Mouse (Mus musculus) hindbrain, embryonic 12.5 days (tissue): ENCODE measurements around the gene Larp1. TPM values are rescaled to one million over a fixed set of nuclear protein-coding genes. Genes with fewer than 3 reads are reported as not detected.

Experiments used
- ATAC-seq: fragments of 200-750 bp; cut with Nextera tagmentation; 2 replicates; pipeline ENCODE4 v1.8.0; 2017; ENCODE audit warnings: moderate TSS enrichment; ENCODE audit not compliant: low FRiP score
- H3K27ac ChIP-seq: fragments of 300-500 bp; sonication (generic); 2 replicates; pipeline ENCODE4 v1.5.1; 2016; ENCODE audit warnings: mild to moderate bottlenecking
- H3K27me3 ChIP-seq: fragments of 300-500 bp; sonication (generic); 2 replicates; pipeline ENCODE4 v1.6.1; 2016; ENCODE audit warnings: mild to moderate bottlenecking
- H3K36me3 ChIP-seq: fragments of 300-500 bp; sonication (generic); 2 replicates; pipeline ENCODE4 v1.6.1; 2016; ENCODE audit warnings: mild to moderate bottlenecking
- H3K4me1 ChIP-seq: fragments of 300-500 bp; sonication (generic); 2 replicates; pipeline ENCODE4 v1.6.1; 2016
- H3K4me2 ChIP-seq: fragments of 300-500 bp; sonication (generic); replicated peaks from 2 replicates; pipeline ENCODE4 v1.6.1; 2016; ENCODE audit warnings: mild to moderate bottlenecking
- H3K4me3 ChIP-seq: fragments of 300-500 bp; sonication (generic); 2 replicates; pipeline ENCODE4 v1.5.1; 2016; ENCODE audit warnings: mild to moderate bottlenecking
- H3K9ac ChIP-seq: fragments of 300-500 bp; sonication (generic); 2 replicates; pipeline ENCODE4 v1.6.1; 2016; ENCODE audit warnings: mild to moderate bottlenecking, moderate library complexity
- H3K9me3 ChIP-seq: fragments of 300-500 bp; sonication (generic); replicated peaks from 2 replicates; pipeline ENCODE4 v1.6.1; 2016; ENCODE audit warnings: mild to moderate bottlenecking
- WGBS: fragments of 180-500 bp; shearing (Covaris S2); methylation state at CpG from one replicate; pipeline ENCODE4 v1.1.7; 2016; 5-methylcytosine and 5-hydroxymethylcytosine counted together
- polyA plus RNA-seq: library from polyadenylated mRNA; unstranded; fragments of >200 nt; fragmentation: Nextera tagmentation; extraction: Ambion mirVana; gene quantifications from 2 replicates; pipeline ENCODE4 v1.2.1, GENCODE M21; 2016

The Larp1 gene
- polyA plus RNA-seq, 1 experiment from 2014 or later, result 19.0 TPM

DNA sequence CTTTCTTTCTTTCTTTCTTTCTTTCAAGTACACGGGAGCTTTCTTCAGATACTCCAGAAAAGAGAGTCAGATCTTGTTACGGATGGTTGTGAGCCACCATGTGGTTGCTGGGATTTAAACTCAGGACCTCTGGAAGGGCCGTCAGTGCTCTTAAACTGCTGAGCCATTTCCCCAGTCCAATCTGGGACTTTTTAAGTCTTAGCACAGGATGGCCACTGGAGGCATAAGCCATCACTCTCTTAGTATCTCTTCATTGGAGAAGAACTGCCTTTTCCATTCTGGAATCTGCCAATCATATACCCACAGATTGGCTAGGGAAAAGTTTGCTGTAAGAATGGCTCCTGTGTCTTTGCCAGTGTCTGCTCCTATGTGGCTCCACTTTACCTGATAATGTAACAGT lies 98.1 kb downstream of the Larp1 start:
- Histone ChIP-seq H3K36me3 (peaks cover 27% of the 10 kb centered on the region), H3K4me2 (no peak overlapping the region), H3K4me1 (peaks cover 25% of the 10 kb centered on the region), H3K4me3 (no peak overlapping the region), H3K27me3 (no peaks in the 10 kb centered on the region), H3K9me3 (no peaks in the 10 kb centered on the region), H3K27ac (no peak overlapping the region), H3K9ac (no peak overlapping the region)
- no peak for ATAC-seq
- 42% methylated on average over 3 of the region's 3 CpGs for whole genome bisulfite sequencing

DNA sequence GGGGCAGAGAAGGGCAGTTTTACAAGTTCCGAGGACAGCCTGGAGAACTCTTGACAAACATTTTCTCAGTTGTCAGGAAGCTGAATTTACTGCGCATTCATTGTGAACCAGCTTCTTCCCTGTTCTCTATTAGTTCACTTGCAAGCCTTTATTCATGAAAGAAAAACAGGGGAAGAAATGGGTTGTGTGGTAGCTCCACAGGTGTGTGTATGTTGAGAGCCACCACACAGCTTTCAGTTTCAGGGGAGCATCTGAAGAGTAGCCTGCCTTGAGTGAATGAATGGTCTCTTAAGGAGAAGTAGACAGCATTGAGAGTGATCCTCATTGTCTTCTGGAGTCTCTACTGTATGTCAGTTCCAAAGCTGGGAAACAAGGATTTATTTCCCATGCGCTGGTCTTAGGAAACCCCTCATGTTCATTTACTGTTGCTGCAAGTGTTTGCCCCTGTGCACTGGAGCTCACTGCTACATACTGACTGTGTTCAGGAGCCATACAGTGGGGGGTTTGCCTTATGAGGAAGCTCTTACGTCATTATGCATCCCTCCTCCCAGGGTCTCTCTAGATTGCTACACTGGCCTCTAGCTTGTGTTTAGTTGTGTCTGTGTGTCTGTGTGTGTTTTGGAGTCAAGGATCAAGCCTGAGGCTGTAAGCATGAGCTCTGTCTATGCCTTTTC lies 98.9 kb downstream of the Larp1 start:
- Histone ChIP-seq H3K27ac (no peak overlapping the region), H3K4me1 (peaks cover 21% of the 10 kb centered on the region), H3K4me2 (no peak overlapping the region), H3K27me3 (no peaks in the 10 kb centered on the region), H3K9me3 (no peaks in the 10 kb centered on the region), H3K36me3 (peaks cover 35% of the 10 kb centered on the region), H3K9ac (no peak overlapping the region), H3K4me3 (no peak overlapping the region)
- ATAC-seq, result no peak
- 93% methylated on average over 4 of the region's 4 CpGs for WGBS

Other genes starting within 250 kb of the Larp1 start
- gene Sap30l, start 207.4 kb upstream of the Larp1 start, polyA plus RNA-seq, result 18.6 and 20.8 TPM in 2 replicates
- 0.25 and 0.32 TPM in 2 replicates for gene Hand1, start 176.2 kb upstream of the Larp1 start, polyA plus RNA-seq
- gene Gm12248, start 84.1 kb downstream of the Larp1 start, polyA plus RNA-seq, result 0.14 TPM in 1 of 2 replicates, not detected in the other
- 105 and 109 TPM in 2 replicates for gene Cnot8, start 95.1 kb downstream of the Larp1 start, polyA plus RNA-seq
- gene Gemin5, start 159.5 kb downstream of the Larp1 start, polyA plus RNA-seq, result 22.5 and 24.2 TPM in 2 replicates
- 98.3 and 102 TPM in 2 replicates for gene Mrpl22, start 162.6 kb downstream of the Larp1 start, polyA plus RNA-seq
- 1.9 and 2.0 TPM in 2 replicates for gene Igtp, start 190.5 kb downstream of the Larp1 start, polyA plus RNA-seq
- gene Irgm2, start 190.6 kb downstream of the Larp1 start, polyA plus RNA-seq, result 0.87 and 0.96 TPM in 2 replicates